Mouse (Mus musculus) ES-E14 (cell line): ENCODE measurements around the gene Tmem135.

Source experiments
- CHD2 ChIP-seq: IDR thresholded peaks from 2 replicates; pipeline ENCODE4 v1.6.1; 2014; ENCODE audit warnings: mild to moderate bottlenecking, low read depth, low read length, inconsistent platforms
- ZC3H11A ChIP-seq: IDR thresholded peaks from 2 replicates; pipeline ENCODE4 v1.6.1; 2012; ENCODE audit warnings: low read depth, mild to moderate bottlenecking, inconsistent platforms, low read length, borderline replicate concordance
- ZNF384 ChIP-seq: IDR thresholded peaks from 2 replicates; pipeline ENCODE4 v1.6.1; 2012; ENCODE audit warnings: low read depth, low read length, inconsistent platforms

DNA sequence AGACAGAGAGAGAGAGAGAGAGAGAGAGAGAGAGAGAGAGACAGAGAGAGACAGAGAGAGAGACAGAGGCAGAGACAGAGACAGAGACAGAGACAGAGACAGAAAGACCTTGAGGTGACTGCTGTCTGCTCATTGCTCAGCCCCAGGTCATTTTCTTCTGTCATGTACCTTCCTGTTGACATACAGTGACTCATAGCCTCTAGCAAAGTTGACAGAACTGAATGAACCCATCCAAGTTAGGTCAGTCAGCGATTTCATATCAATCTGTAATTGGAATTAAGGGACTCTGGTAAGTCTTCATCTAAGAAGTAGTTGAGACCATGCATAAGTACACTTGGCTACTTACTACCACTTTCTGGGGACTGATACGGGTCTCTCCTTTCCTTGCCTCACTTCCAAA, 27.2 kb upstream of the Tmem135 start:
- TF ChIP-seq CHD2 (no peak), ZC3H11A (no peak), ZNF384 (no peak)
